Mouse (Mus musculus): Measurements from ENCODE around the gene Gm48552. TPM values are rescaled to one million over a fixed set of nuclear protein-coding genes. Genes with fewer than 3 reads are reported as not detected.

The Gm48552 gene
- polyA plus RNA-seq, 1 experiment, result 0.26 TPM

GRCm38 (mm10) chr10:81429605-81430061 lies 40.8 kb downstream of the Gm48552 start:
- peaks cover 2% of the 10 kb centered on the region; the same call in 1 of the 2 replicates for H3K9me3 ChIP-seq (ENCODE audit: control insufficient read depth, low read length)
- peaks cover 54% of the 10 kb centered on the region for H3K4me1 ChIP-seq (ENCODE audit: control insufficient read depth)
- H3K4me3 ChIP-seq (replicated peaks), result peak overlapping the region; percentile 71
- no peaks in the 10 kb centered on the region for H3K36me3 ChIP-seq (ENCODE audit: control insufficient read depth)
- TF ChIP-seq GATA1 (IDR thresholded peaks at IDR 0.05; ENCODE audit: low read length), result no peak
- no peak for TF ChIP-seq TAL1 (IDR thresholded peaks at IDR 0.05; ENCODE audit: low read length)
- peaks cover 83% of the 10 kb centered on the region for H3K27me3 ChIP-seq (ENCODE audit: control insufficient read depth)

GRCm38 (mm10) chr10:81430141-81430830 lies 41.5 kb downstream of the Gm48552 start:
- peaks cover 77% of the 10 kb centered on the region for H3K27me3 ChIP-seq (ENCODE audit: control insufficient read depth)
- H3K36me3 ChIP-seq (ENCODE audit: control insufficient read depth), result no peaks in the 10 kb centered on the region
- peaks cover 54% of the 10 kb centered on the region for H3K4me1 ChIP-seq (ENCODE audit: control insufficient read depth)
- H3K9me3 ChIP-seq (ENCODE audit: control insufficient read depth, low read length), result peaks cover 2% of the 10 kb centered on the region; the same call in 1 of the 2 replicates
- peak overlapping the region; percentile 71 for H3K4me3 ChIP-seq (replicated peaks)
- TF ChIP-seq TAL1 (IDR thresholded peaks at IDR 0.05; ENCODE audit: low read length), result no peak
- no peak for TF ChIP-seq GATA1 (IDR thresholded peaks at IDR 0.05; ENCODE audit: low read length)

GRCm38 (mm10) chr10:81430831-81431525 lies 42.2 kb downstream of the Gm48552 start:
- Histone ChIP-seq H3K4me1 (ENCODE audit: control insufficient read depth) (peaks cover 54% of the 10 kb centered on the region), H3K27me3 (ENCODE audit: control insufficient read depth) (peaks cover 70% of the 10 kb centered on the region), H3K36me3 (ENCODE audit: control insufficient read depth) (no peaks in the 10 kb centered on the region), H3K4me3 (replicated peaks) (peak overlapping the region; percentile 71), H3K9me3 (ENCODE audit: control insufficient read depth, low read length) (peaks cover 2% of the 10 kb centered on the region; the same call in 1 of the 2 replicates)
- no peak for TF ChIP-seq TAL1 (IDR thresholded peaks at IDR 0.05; ENCODE audit: low read length)
- no peak for TF ChIP-seq GATA1 (IDR thresholded peaks at IDR 0.05; ENCODE audit: low read length)

GRCm38 (mm10) chr10:81431526-81432168 lies 42.8 kb downstream of the Gm48552 start:
- Histone ChIP-seq H3K9me3 (ENCODE audit: control insufficient read depth, low read length) (peaks cover 2% of the 10 kb centered on the region; the same call in 1 of the 2 replicates), H3K4me3 (replicated peaks) (no peak overlapping the region), H3K36me3 (ENCODE audit: control insufficient read depth) (no peaks in the 10 kb centered on the region), H3K27me3 (ENCODE audit: control insufficient read depth) (peaks cover 63% of the 10 kb centered on the region), H3K4me1 (ENCODE audit: control insufficient read depth) (peaks cover 54% of the 10 kb centered on the region)
- TF ChIP-seq TAL1 (IDR thresholded peaks at IDR 0.05; ENCODE audit: low read length) (no peak), GATA1 (IDR thresholded peaks at IDR 0.05; ENCODE audit: low read length) (no peak)

- Histone ChIP-seq H3K9me3 (ENCODE audit: control insufficient read depth, low read length) (peaks cover 2% of the 10 kb centered on the region; the same call in 1 of the 2 replicates), H3K4me3 (replicated peaks) (no peak overlapping the region), H3K36me3 (ENCODE audit: control insufficient read depth) (no peaks in the 10 kb centered on the region), H3K27me3 (ENCODE audit: control insufficient read depth) (peaks cover 57% of the 10 kb centered on the region), H3K4me1 (ENCODE audit: control insufficient read depth) (peaks cover 47% of the 10 kb centered on the region)
- TF ChIP-seq TAL1 (IDR thresholded peaks at IDR 0.05; ENCODE audit: low read length), result no peak
- TF ChIP-seq GATA1 (IDR thresholded peaks at IDR 0.05; ENCODE audit: low read length), result no peak
Observed at GRCm38 (mm10) chr10:81432169-81432867, 43.5 kb downstream of the Gm48552 start.

GRCm38 (mm10) chr10:81432868-81433262 lies 44.1 kb downstream of the Gm48552 start:
- Histone ChIP-seq H3K4me3 (replicated peaks) (peak overlapping the region; percentile 31), H3K36me3 (ENCODE audit: control insufficient read depth) (no peaks in the 10 kb centered on the region), H3K27me3 (ENCODE audit: control insufficient read depth) (peaks cover 51% of the 10 kb centered on the region), H3K4me1 (ENCODE audit: control insufficient read depth) (peaks cover 47% of the 10 kb centered on the region), H3K9me3 (ENCODE audit: control insufficient read depth, low read length) (peaks cover 2% of the 10 kb centered on the region; the same call in 1 of the 2 replicates)
- TF ChIP-seq TAL1 (IDR thresholded peaks at IDR 0.05; ENCODE audit: low read length), result no peak
- TF ChIP-seq GATA1 (IDR thresholded peaks at IDR 0.05; ENCODE audit: low read length), result no peak

GRCm38 (mm10) chr10:81433541-81434289 lies 44.9 kb downstream of the Gm48552 start:
- H3K4me3 ChIP-seq (replicated peaks), result no peak overlapping the region
- peaks cover 47% of the 10 kb centered on the region for H3K4me1 ChIP-seq (ENCODE audit: control insufficient read depth)
- 0 out of 2 replicates have a peak, but pooled peaks cover 2% of the 10 kb centered on the region for H3K9me3 ChIP-seq (ENCODE audit: control insufficient read depth, low read length)
- TF ChIP-seq GATA1 (IDR thresholded peaks at IDR 0.05; ENCODE audit: low read length) (no peak), TAL1 (IDR thresholded peaks at IDR 0.05; ENCODE audit: low read length) (no peak)
- no peaks in the 10 kb centered on the region for H3K36me3 ChIP-seq (ENCODE audit: control insufficient read depth)
- peaks cover 43% of the 10 kb centered on the region for H3K27me3 ChIP-seq (ENCODE audit: control insufficient read depth)

All from erythroblast, embryonic 14.5 days (primary cell).